Mouse (Mus musculus) kidney, adult 2 months (tissue): ENCODE measurements around the gene Cfap44.

Experiments used
- CTCF ChIP-seq: fragments of 200-500 bp; conservative IDR thresholded peaks from 2 replicates; pipeline ENCODE4 v1.5.1; 2011; ENCODE audit warnings: low read depth, mild to moderate bottlenecking, control low read depth, low read length, moderate library complexity, mixed read lengths; ENCODE audit not compliant: insufficient read depth, insufficient read length
- POLR2A ChIP-seq: fragments of 200-500 bp; IDR thresholded peaks from one replicate; pipeline ENCODE4 v1.6.1; 2011; ENCODE audit warnings: low read depth, low read length, control low read depth

GRCm38 (mm10) chr16:44487194-44487593, 92.6 kb downstream of the Cfap44 start:
- TF ChIP-seq CTCF: no peak
- no peak for TF ChIP-seq POLR2A
